Mouse (Mus musculus) kidney, postnatal 0 days (tissue): ENCODE results near the gene Iffo1. TPM values are rescaled to one million over a fixed set of nuclear protein-coding genes. Genes with fewer than 3 reads are reported as not detected.

Experiments used
- ATAC-seq: fragments of 200-750 bp; cut with Nextera tagmentation; replicated peaks from 2 replicates; pipeline ENCODE4 v1.8.0; 2017; ENCODE audit warnings: low read depth, moderate number of reproducible peaks, moderate TSS enrichment, moderate library complexity; ENCODE audit not compliant: low FRiP score
- DNase-seq: peaks from one replicate; pipeline ENCODE4 v3.0.0-alpha.2; 2016; ENCODE audit warnings: low spot score
- H3K27ac ChIP-seq: fragments of 300-500 bp; sonication (generic); 2 replicates; pipeline ENCODE4 v1.5.1; 2014; ENCODE audit warnings: mild to moderate bottlenecking
- H3K27me3 ChIP-seq: fragments of 300-500 bp; sonication (generic); 2 replicates; pipeline ENCODE4 v1.6.1; 2014; ENCODE audit warnings: low read length, mixed read lengths; ENCODE audit not compliant: insufficient read depth
- H3K36me3 ChIP-seq: fragments of 300-500 bp; sonication (generic); 2 replicates; pipeline ENCODE4 v1.6.1; 2014; ENCODE audit warnings: low read length, mixed read lengths; ENCODE audit not compliant: insufficient read depth
- H3K4me1 ChIP-seq: fragments of 300-500 bp; sonication (generic); replicated peaks from 2 replicates; pipeline ENCODE4 v1.6.1; 2014; ENCODE audit warnings: antibody characterized with exemption, low read length, mixed read lengths; ENCODE audit not compliant: insufficient read depth
- H3K4me2 ChIP-seq: fragments of 300-500 bp; sonication (generic); 2 replicates; pipeline ENCODE4 v1.6.1; 2014; ENCODE audit warnings: mild to moderate bottlenecking, low read length, moderate library complexity, mixed read lengths
- H3K4me3 ChIP-seq: fragments of 300-500 bp; sonication (generic); replicated peaks from 2 replicates; pipeline ENCODE4 v1.5.1; 2014; ENCODE audit warnings: low read depth, low read length
- H3K9ac ChIP-seq: fragments of 300-500 bp; sonication (generic); 2 replicates; pipeline ENCODE4 v1.6.1; 2014; ENCODE audit warnings: low read depth, low read length
- H3K9me3 ChIP-seq: fragments of 300-500 bp; sonication (generic); replicated peaks from 2 replicates; pipeline ENCODE4 v1.6.1; 2016; ENCODE audit warnings: low read length, inconsistent platforms, mixed read lengths
- CTCF ChIP-seq: IDR thresholded peaks from 2 replicates; pipeline ENCODE4 v1.5.1; 2016; ENCODE audit warnings: antibody characterized with exemption, low read depth, mild to moderate bottlenecking, moderate library complexity
- WGBS: fragments of 180-500 bp; shearing (Covaris S2); extraction: QIAGEN DNeasy Blood & Tissue Kit; methylation state at CpG from one replicate; pipeline ENCODE4 v1.1.7; 2014; 5-methylcytosine and 5-hydroxymethylcytosine counted together
- polyA plus RNA-seq: library from polyadenylated mRNA; unstranded; fragments of >200 nt; fragmentation: Nextera tagmentation; extraction: Ambion mirVana; gene quantifications from 2 replicates; pipeline ENCODE4 v1.2.1, GENCODE M21; 2015

The Iffo1 gene
- polyA plus RNA-seq, 1 experiment from 2014 or later = 8.1 TPM

DNA sequence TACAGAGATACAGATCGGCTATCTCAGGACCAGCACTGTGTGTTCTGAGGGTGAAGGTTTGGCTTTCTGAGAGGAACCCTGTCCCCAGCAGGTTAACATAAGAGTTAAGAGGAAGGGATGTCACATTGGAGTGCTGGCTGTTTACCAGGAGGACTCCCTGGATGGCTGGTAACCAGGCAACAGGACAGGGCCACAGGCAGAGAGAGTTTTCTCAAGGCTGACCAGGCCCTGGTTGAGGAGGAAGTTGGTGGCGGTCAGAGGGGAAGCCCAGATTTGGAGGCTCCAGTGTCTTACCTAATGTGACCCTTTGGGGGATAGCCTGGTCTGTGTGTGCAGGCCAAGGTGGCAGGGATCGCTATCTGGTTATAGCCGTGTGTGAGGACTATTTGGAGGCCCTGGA lies 1.8 kb downstream of the Iffo1 start:
- no peaks in the 10 kb centered on the region for H3K9me3 ChIP-seq
- H3K4me1 ChIP-seq = peaks cover 34% of the 10 kb centered on the region
- 66% methylated on average over 4 of the region's 4 CpGs for WGBS
- peak; percentile 29 for DNase-seq
- no peaks in the 10 kb centered on the region; the same call in 1 of the 2 replicates for H3K36me3 ChIP-seq
- 0 out of 2 replicates have a peak overlapping the region, but pooled peaks have one; percentile 19 for H3K27ac ChIP-seq
- H3K4me3 ChIP-seq = no peak overlapping the region
- ATAC-seq = no peak
- no peak for TF ChIP-seq CTCF
- H3K27me3 ChIP-seq = no peaks in the 10 kb centered on the region
- H3K9ac ChIP-seq = 0 out of 2 replicates have a peak overlapping the region, but pooled peaks have one; percentile 23
- peak overlapping the region; percentile 89; the same call in 1 of the 2 replicates for H3K4me2 ChIP-seq

DNA sequence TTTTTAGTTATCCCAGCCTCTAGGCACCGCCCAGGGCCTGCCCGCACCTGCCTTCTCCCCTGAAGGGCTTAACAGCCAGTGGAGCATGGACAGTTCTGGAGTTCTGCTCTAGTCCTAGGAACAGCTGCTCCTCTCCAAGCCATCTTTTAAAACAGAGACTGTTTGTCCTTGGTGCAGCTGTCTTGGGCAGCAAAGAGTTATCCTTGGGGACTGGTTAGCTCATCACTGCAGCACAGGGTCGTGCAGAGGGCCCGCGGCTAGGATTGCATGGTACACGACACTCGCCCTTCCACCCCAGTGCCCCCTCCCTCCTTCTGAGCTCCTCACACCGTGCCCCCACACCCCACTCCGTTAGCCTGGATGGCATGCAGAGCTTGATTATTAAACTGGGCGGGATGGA lies 2.3 kb downstream of the Iffo1 start:
- Histone ChIP-seq H3K27me3 (no peaks in the 10 kb centered on the region), H3K9me3 (no peaks in the 10 kb centered on the region), H3K4me1 (peaks cover 34% of the 10 kb centered on the region), H3K27ac (0 out of 2 replicates have a peak overlapping the region, but pooled peaks have one; percentile 19), H3K36me3 (no peaks in the 10 kb centered on the region; the same call in 1 of the 2 replicates), H3K4me3 (no peak overlapping the region), H3K4me2 (no peak overlapping the region), H3K9ac (0 out of 2 replicates have a peak overlapping the region, but pooled peaks have one; percentile 27)
- no peak for TF ChIP-seq CTCF
- DNase-seq (peak; percentile 32), ATAC-seq (no peak)
- WGBS = 43% methylated on average over 10 of the region's 10 CpGs

DNA sequence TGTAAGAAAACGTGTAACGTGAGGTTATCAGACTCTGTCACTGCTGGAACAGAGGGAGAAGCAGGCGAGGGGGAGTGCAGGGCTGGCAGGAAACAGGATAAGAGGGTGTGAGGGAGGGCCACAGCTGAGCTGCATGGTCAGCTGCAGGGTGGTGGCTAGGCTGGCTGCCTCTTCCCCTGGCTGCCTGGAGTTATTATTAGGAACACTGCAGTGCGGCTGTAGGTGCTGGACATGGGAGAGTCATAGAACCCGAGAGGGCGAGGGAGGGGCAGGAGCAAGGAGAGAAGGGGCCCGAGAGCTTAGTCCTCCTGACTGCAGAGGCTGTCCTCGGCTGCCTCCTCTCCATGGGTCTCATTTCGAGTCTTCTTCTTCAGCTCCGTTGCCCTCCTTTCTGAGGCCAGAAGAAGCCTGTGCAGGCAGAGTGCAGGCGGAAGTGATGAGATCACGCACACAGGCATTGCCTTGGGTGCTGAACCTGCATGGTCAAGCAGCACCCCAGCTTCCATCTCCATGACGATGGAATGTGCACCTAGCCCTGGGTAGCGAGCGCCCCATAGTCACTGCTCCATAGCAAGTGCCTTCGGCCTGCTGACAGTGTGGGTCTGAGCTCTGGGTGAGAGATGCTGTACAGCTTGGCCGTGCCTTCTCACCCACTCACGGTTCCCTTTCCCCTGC lies 3.3 kb downstream of the Iffo1 start:
- Histone ChIP-seq H3K4me2 (peak overlapping the region; percentile 0; the same call in 1 of the 2 replicates), H3K27me3 (no peaks in the 10 kb centered on the region), H3K9me3 (no peaks in the 10 kb centered on the region), H3K36me3 (no peaks in the 10 kb centered on the region; the same call in 1 of the 2 replicates), H3K27ac (peak overlapping the region; percentile 83), H3K4me1 (peaks cover 34% of the 10 kb centered on the region), H3K9ac (no peak overlapping the region), H3K4me3 (no peak overlapping the region)
- ATAC-seq (no peak; the same call in 1 of the 2 replicates), DNase-seq (peak; percentile 85)
- no peak for TF ChIP-seq CTCF
- WGBS = 35% methylated on average over 18 of the region's 18 CpGs

DNA sequence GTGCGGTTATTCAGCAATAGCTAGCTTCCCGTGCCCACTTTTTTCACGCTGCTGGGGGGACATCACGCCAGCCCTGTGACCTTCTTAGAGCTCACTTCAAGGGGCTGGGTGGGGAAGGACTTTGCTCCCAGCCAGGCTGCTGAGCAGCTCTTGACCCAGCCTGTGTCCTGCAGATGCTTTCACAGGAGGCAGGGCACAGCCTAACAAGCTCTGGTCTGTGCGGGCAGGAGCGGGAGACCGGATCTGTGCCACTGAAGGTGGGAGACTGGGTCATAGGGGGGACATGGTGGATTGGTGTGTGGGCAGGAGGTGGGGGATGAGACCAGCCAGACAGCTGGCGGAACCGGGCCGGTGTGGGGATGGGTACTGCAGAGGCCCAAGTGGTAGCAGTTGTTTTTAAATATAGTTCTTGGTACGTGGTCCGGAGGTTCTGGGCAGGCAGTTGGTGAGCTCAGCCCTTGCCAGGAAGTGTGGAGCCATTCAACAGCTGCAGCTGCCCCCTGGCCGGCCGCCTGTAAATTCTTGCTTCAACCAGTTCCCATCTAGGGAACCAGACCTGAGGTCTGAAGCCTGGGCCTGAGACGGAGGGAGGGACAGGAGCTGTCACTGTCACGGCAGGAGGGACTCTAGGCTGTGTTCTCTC lies 4.0 kb downstream of the Iffo1 start:
- peak; percentile 46 for DNase-seq
- no peak overlapping the region for H3K4me2 ChIP-seq
- ATAC-seq = no peak; the same call in 1 of the 2 replicates
- 42% methylated on average over 16 of the region's 16 CpGs for WGBS
- H3K27me3 ChIP-seq = no peaks in the 10 kb centered on the region
- no peak overlapping the region for H3K4me3 ChIP-seq
- H3K9ac ChIP-seq = 0 out of 2 replicates have a peak overlapping the region, but pooled peaks have one; percentile 14
- peak overlapping the region; percentile 83 for H3K27ac ChIP-seq
- no peak for TF ChIP-seq CTCF
- no peaks in the 10 kb centered on the region for H3K9me3 ChIP-seq
- no peaks in the 10 kb centered on the region; the same call in 1 of the 2 replicates for H3K36me3 ChIP-seq
- H3K4me1 ChIP-seq = peaks cover 34% of the 10 kb centered on the region

DNA sequence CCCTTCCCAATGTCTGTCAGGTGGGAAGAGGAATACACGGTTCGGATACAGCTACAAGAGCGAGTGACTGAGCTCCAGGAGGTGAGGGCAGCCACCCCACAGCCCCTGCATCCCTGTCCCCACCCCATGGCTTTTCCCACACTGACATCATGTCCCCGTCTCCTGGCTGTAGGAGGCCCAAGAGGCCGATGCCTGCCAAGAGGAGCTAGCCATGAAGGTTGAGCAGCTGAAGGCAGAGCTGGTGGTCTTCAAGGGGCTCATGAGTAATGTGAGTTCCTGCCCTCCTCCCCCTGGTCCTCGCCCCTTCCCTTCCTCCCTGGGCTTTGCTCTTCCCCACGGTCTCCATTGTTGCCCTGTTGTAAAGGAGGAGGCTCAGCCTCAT lies 4.5 kb downstream of the Iffo1 start:
- 55% methylated on average over 7 of the region's 7 CpGs for WGBS
- H3K27ac ChIP-seq = peak overlapping the region; percentile 83
- no peaks in the 10 kb centered on the region for H3K36me3 ChIP-seq
- peaks cover 34% of the 10 kb centered on the region for H3K4me1 ChIP-seq
- no peaks in the 10 kb centered on the region for H3K27me3 ChIP-seq
- DNase-seq (no peak), ATAC-seq (no peak)
- H3K4me3 ChIP-seq = no peak overlapping the region
- H3K4me2 ChIP-seq = no peak overlapping the region
- no peak for TF ChIP-seq CTCF
- 0 out of 2 replicates have a peak overlapping the region, but pooled peaks have one; percentile 14 for H3K9ac ChIP-seq
- H3K9me3 ChIP-seq = no peaks in the 10 kb centered on the region

DNA sequence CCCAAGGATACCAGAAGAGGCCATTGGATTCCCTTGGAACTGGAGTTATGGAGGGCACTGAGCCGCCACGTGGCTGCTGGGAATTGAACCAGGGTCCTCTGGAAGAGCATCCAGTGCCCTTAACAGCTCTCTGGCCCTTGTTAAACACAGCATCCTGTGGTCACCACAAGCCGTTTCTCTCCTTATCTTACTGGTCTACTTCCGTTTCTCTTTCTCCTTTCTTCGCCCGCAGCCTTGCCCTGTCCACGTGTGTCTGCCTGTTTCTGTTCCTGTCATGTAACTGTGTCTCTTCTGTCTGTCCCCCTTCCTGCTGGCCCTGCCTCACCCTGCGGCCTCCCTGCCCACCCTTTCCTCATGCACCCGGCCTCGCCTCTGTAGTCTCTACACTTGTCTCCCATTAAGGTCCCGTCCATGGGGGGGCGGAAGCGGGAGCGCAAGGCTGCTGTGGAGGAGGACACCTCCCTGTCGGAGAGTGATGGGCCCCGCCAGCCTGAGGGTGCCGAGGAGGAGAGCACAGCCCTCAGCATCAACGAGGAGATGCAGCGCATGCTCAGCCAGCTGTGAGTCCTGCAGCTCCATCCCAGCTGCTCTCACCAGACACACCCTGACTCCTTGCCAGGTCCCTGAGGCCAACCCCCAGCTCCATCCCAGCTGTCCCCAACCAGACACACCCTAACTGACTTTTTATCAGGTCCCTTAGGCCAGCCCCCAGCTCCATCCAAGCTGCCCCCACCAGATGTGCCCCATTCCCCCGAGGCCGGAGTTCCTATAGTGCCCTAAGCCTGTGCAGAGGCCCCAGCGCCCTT lies 7.4 kb downstream of the Iffo1 start:
- Histone ChIP-seq H3K36me3 (no peaks in the 10 kb centered on the region), H3K4me2 (no peak overlapping the region), H3K9me3 (no peaks in the 10 kb centered on the region), H3K9ac (no peak overlapping the region), H3K27ac (no peak overlapping the region), H3K27me3 (no peaks in the 10 kb centered on the region), H3K4me3 (no peak overlapping the region), H3K4me1 (peaks cover 14% of the 10 kb centered on the region)
- ATAC-seq (no peak), DNase-seq (no peak)
- TF ChIP-seq CTCF = no peak
- 64% methylated on average over 22 of the region's 22 CpGs for WGBS
